Mouse (Mus musculus): ENCODE results near the gene Vpreb2.
"Not testable (repeated sequence)": the region's sequence is repeated elsewhere in the genome, so short reads cannot be mapped to it uniquely, and the experiment has no call there.

The Vpreb2 gene

DNA sequence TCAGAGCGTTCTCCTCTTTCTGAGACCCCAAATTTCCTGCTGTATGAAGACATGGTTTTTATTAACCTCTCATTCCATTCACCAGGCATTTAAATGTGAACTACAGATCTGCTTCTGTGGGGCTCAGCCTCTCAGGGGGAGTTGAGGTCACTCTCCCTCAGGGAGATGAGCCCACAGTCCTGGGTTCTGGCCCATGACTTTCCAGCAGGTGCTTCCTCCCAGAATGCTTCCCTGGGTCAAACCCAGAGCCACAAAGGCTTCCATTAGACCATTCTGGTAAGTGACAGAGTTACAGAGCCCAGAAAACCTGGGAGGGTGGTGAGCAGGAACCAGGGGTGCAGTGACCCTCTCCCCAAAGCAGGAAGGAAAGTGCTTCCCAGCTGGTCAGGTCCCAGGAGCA lies at the start of gene Vpreb2:
Vpreb2 (plus strand) TSS at position 301 of the 400 bp plus-strand sequence.
- no peak for DNase-seq (ENCODE audit: low read depth, low spot score)

GRCm38 (mm10) chr16:17931906-17932460 lies 48.2 kb upstream of the Vpreb2 start:
- DNase-seq (ENCODE audit: low read depth, low spot score), result no peak

DNA sequence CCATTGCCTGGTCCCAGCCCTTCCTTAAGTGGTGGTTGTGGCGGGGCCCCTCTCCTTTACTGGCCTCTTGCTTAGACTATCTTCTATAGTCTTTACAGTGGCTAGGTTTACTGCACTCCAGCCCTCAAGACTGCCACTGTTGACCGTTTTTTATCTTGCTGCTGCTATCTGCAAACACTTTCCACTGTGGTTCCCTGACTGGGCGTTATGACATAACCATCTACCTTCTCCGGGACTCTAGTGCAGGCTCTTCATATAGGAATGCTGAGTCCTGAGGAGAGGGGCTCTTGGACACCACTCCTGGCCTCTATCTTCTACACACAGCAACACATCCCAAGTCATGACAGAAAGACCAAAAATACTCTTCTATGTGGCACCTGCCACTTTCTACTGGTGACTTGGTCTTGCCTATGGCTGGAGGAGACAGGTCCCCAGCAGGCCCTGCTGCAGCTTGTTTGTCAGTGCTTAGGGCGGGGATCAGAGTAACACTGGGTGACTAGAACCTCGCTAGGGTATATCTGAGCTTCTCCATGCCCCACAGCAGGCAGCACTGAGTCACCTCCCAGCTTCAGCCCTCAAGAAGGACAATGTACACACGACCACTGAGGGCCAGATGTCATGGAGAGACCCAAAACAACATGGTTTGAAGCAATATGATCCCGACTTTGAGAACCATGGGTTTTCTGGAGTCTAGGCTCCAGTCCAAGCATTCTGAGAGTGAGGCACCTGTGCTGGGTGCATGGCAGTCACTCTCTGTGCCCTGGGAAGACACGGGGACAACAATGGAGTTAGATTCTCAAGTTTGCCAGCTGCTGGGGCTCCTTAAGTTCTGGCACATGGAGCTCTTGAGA lies 46.4 kb upstream of the Vpreb2 start:
- no peak for DNase-seq (ENCODE audit: low read depth, low spot score)

DNA sequence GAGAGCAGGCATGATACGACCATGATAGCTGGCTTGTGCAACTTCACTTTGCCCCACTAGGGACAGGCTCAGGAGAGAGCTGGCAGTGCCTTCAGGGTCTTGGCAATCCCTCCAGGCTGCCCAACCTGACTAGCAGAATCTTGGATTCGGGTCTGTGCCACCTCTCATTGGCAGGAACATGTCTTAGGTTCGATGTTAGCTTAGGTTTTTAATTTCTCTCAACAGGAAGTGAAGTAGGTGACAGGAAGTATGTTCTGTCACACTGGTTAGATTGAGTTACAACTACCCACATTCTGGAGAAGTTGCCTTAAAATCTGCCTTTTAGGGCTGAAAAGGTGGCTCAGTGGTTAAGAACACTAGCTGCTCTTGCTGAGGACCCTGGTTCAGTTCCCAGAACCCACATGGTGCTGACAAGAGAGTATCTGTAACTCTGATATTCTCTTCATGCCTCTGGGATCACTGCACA lies 45.8 kb upstream of the Vpreb2 start:
- DNase-seq (ENCODE audit: low read depth, low spot score), result no peak

DNA sequence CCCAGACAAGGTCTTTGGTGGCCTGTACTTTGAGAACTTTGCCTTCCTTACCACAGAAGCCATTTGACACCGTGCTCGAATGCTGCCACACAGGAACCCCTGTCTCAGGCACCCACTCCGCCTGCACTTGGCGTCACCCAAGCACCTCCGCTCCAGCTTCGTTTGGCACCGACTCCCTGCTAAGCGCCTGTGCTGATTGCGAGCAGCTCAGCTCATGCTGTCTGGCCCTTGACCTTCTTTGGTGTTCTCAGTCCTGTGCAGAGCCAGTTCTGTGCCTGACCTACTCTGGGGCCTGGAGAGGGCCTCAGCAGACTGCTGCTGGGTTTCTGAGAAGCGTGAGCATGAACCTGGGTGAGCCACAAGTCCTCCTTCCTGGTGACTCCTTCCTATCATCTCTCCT lies 43.5 kb upstream of the Vpreb2 start:
- peak; percentile 48 for DNase-seq (ENCODE audit: low read depth, low spot score)

GRCm38 (mm10) chr16:17938187-17938586 lies 42.0 kb upstream of the Vpreb2 start:
- DNase-seq (ENCODE audit: low read depth, low spot score), result no peak

DNA sequence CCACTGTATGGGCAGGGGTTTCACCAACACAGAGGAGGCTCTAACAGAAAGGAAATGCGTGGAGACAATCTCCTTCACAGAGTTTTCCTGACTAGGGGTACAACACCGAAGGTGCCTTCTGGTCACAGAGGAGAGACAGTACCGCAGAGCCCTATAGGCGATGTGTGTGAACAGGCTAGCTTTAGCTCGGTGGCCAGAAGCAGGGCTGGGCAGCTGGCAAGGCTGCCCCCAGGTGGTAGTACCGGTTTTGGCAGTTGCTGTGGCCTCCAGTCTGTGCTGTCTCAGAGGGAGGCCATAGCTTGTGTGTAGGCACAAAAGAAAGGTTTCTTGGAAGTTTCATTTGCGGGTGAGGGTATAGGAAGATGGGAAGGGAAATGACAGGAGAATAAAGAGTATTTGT lies 41.4 kb upstream of the Vpreb2 start:
- DNase-seq (ENCODE audit: low read depth, low spot score), result peak; percentile 86

DNA sequence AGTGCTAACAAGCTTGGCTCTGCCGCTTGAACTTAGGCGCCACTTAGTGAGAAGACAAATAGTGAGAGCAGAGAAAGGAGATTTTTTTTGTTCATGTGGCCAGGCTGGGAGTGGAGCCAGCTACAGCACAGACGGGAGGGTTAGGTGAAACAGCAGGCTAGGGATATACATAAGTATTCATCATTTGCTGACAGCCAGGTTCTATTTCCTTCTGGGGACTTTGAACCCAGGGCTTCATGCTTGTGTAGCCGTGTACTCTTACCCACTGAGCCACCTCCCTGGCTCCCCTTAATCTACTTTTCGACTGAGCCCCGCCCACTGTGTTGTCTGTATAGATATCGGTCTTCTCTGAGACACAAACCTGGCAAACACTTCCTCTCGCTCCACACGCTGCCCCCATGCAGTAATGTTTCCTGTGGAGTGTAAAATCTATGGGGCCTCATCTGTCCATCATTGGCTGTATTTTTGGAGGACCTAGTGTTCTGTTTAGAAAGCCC lies 40.9 kb upstream of the Vpreb2 start:
- DNase-seq (ENCODE audit: low read depth, low spot score), result no peak

DNA sequence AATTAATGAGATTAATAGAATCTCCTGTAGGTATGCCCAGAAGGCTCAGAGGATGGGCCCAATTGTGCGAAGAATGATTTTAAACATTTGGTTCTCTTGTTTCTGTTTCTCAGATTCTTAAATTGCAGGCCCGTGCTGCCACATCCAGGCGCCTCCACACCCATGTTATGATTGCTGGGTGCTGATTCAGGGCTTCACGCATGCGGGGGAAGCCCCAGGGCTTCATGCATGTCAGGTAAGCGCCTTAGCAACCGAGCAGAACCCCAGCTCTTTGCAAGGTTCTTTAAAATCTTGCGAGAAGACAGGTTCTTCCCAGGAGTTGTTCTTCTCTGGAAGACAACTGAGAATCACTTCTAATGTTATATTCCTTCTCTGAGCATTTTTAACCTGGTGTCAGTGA lies 36.8 kb upstream of the Vpreb2 start:
- no peak for DNase-seq (ENCODE audit: low read depth, low spot score)

- DNase-seq (ENCODE audit: low read depth, low spot score), result peak; percentile 76
Observed at GRCm38 (mm10) chr16:17945081-17945831, 35.0 kb upstream of the Vpreb2 start.

DNA sequence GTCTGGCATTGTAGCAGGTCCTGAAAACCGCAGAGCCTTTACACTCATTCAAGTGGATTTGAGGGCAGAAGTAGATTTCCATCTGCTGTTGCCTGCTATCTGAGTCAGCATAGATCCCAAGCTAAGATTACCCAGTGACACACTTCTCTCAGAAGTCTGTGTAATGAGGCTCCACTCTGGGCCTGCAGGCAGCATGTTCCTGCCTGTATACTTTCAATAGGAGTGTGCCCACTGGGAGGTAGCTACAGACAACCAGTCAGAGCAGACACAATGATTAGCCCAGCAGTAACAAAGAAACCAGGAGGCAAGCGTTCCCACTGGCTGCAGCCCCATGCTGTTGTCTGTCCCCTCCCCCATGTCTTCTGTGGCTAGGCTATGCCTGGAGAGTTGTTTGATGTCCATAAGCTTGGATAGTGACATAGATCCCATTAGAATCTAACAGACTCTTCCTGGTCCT lies 30.8 kb upstream of the Vpreb2 start:
- peak; percentile 31 for DNase-seq (ENCODE audit: low read depth, low spot score)

DNA sequence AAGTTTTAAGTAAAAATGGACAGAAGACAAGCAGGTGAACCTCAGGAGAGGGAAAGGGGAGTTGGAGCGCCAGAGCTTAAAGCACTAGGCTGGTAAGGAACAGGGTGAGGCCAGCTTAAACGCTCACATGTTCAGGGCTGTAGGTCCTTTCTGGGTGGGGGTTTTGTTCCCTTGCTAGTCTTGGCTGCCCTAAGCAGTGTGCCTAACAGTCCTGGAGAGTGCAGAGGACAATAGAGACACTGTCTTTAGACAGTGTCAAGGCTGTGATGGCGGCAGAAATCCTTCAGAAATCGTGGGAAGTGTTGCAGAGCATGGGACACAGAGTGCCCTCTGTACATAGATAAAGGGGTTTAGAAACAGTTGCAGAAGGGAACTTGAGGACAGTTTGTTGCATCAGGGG lies 30.2 kb upstream of the Vpreb2 start:
- DNase-seq (ENCODE audit: low read depth, low spot score), result no peak

DNA sequence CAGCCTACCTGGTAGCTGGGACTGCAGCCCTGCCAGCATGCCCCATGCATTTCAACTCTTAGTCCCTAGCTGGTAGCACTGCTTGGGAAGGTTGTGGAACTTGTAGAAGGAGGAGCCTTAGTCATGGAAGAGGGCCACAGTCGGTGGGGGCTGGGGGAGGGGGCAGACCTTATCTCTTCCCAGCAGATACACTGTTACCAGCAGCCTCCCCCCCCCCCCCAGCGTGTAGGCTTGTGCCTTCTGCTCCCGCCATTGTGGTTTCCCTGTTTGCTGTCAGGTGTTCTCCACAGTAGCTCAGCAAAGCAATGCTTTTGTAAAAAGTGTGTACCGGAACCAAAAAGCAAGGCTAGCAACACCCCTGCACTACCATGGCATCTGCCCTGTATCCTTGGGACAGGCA lies 28.6 kb upstream of the Vpreb2 start:
- no peak for DNase-seq (ENCODE audit: low read depth, low spot score)

- DNase-seq (ENCODE audit: low read depth, low spot score), result not testable (repeated sequence)
Observed at GRCm38 (mm10) chr16:17956052-17956638, 24.1 kb upstream of the Vpreb2 start.

DNA sequence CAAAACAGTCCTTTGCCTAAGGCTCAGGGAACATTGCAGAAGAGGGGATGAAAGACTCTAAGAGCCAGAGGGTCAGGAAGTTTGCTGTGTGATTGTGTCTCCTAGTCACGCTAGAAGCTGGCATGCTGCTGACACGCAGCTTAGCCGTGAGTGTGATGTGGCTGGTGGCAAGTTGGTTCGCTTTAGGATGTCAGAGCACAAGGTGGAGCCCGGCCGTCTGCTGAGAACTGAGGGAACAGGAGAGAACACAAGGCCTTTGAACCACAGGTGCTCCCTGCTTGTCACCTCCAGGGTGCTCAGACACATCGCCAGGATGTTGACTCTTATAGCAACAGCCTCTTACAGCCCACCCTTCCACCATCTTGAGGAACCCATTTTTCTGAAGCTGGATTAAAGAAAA lies 18.1 kb upstream of the Vpreb2 start:
- no peak for DNase-seq (ENCODE audit: low read depth, low spot score)

DNA sequence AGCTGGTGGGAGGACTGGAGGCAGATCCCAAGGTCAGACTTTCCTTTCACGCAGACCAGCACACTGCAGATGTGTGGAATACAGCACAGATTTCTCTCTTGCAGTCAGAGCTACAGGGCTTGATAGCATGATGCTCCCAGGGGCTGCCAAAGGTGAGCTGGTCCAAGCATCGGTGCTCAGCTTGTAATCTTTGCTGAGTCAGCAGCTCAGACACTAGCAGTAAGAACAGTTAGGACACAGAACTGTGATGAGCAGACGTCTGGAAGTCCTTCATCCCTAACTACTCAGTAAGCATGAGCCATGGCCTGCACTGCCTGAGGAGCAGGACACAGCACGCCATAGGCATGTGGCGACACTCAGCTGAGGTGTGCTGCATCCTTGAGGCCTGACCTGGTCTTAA lies 8.4 kb upstream of the Vpreb2 start:
- DNase-seq (ENCODE audit: low read depth, low spot score), result no peak

DNA sequence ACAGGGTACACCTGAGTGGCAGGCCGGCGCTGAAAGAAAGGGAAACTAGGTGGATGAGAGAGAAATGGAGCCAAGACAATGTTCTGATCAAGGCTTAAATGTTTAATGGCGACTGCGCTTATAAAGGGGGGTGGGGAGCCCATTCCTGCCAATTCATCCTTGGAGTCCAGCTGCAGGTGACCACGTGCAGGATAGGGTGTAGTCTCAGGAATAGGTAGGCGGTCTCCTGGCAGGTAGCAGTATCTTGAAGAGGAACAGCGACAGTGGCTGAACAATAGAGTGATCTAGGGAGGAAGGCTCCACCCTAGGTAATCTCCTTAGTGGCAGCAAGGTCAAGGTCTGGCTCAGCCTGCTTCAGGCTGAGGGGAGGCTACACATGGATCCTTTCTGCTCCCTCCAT lies 2.4 kb upstream of the Vpreb2 start:
- DNase-seq (ENCODE audit: low read depth, low spot score), result peak; percentile 35

DNA sequence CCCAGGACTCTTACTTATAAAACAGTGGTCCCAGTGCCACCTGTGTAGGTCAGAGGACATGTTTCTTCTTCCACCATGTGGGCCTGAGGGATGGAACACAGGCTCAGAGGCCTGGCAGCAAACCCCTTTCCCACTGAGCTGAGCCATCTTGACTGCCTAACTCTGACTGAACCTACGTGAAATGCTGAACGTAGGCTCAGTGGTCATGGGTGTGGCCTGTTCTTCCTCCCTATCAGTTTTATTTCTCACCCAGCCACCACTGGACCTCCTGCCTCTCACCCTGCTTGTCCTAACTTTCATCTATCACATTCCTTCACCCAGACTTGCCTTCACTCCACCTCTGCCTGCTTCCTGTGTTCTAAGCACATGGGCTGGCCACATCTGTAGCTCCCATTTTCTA lies 3.0 kb downstream of the Vpreb2 start:
- DNase-seq (ENCODE audit: low read depth, low spot score), result no peak

GRCm38 (mm10) chr16:17984231-17984630 lies 4.0 kb downstream of the Vpreb2 start:
- DNase-seq (ENCODE audit: low read depth, low spot score), result no peak

DNA sequence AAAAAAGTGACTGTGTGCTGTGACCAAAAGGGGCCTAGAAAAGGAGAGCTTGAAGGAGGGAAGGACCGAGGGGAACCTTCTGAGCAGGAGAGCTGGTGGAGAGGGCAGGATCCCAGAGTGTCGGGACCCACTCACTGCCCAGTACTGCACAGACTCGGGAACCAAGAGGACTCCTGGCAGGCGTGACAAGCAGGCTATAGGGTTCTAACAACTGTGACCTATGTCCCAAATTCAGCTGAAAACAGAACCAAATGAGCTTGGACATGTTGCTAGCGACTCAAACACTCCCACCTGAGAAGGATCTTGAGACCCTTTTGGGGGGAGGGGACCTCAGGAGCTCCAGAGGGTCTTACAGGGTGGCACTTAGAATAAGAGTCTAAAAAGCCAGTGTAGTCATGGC lies 4.8 kb downstream of the Vpreb2 start:
- no peak for DNase-seq (ENCODE audit: low read depth, low spot score)

- DNase-seq (ENCODE audit: low read depth, low spot score), result peak; percentile 76
Observed at GRCm38 (mm10) chr16:17986456-17987132, 6.4 kb downstream of the Vpreb2 start.

Data from ZHBTc4 (cell line).